Mouse (Mus musculus) gastrocnemius, postnatal 14 days (tissue): ENCODE data around the gene Fuca1. TPM values are rescaled to one million over a fixed set of nuclear protein-coding genes. Genes with fewer than 3 reads are reported as not detected.

ENCODE experiments used
- DNase-seq: peaks from one replicate; pipeline ENCODE4 v3.0.0; 2021; ENCODE audit warnings: mixed read lengths
- intact Hi-C: fragments of 180-260 bp; cut with DNase I; formaldehyde crosslinking; loops from one replicate; pipeline ENCODE4 v1.15.1; 2025; ENCODE audit warnings: low total_unique reads
- total RNA-seq, 2 experiments: library from RNA; stranded (reverse); gene quantifications; 2 replicates each; pipeline ENCODE4 v1.2.3; 2021

Fuca1 gene
- total RNA-seq, 2 experiments from 2014 or later = 20.6 to 27.8 TPM

DNA sequence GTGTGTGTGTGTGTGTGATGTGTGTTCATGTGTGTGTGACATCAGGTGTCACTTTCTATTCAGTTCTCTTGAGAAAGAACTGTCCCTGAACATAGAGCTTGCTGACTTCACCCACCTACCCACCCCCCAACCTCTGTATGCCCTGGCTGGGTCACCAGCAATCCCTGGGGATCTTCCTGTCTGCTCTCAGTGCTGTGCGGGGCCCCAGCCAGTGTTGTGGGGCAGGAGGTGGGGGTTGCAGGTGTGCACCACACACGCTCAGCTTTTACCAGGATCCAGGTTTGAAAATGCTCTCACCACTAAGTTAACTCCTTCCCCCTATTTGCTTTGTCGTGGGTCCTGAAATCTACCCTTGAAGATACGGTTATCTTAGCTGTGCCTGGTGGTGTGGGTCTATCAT is 34.4 kb upstream of the Fuca1 start:
- DNase-seq = no peak
- intact Hi-C loops = no loop called here

- intact Hi-C loops = no loop called here
- no peak for DNase-seq
Measured at GRCm38 (mm10) chr4:135888448-135889057, 32.0 kb upstream of the Fuca1 start.

- no peak for DNase-seq
- intact Hi-C loops = no loop called here
Measured at GRCm38 (mm10) chr4:135889146-135889883, 31.2 kb upstream of the Fuca1 start.

GRCm38 (mm10) chr4:135889884-135890283 is 30.7 kb upstream of the Fuca1 start:
- intact Hi-C loops = loop anchor here (5.0 kb wide), 1 partner anchor 42 kb away; no protein-coding TSS in a partner anchor
- DNase-seq = peak; percentile 75

DNA sequence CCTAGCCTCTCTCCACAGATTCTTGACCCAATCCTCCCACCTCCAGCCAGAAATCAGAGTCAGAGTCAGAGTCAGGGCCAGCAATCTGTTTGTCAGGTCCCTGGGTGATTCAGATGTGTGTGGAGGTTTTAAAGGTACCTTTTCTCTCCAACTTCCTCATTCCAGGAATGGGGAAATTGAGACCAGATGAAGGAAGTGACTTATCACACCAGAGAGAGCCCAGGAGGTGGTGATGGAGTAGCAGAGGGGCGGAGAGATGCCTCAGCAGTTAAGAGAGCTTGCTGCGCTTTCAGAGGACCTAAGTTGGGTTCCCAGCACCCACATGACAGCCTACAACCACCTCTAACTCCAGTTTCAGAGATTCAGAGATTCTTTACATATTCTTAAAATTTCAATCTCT is 29.0 kb upstream of the Fuca1 start:
- intact Hi-C loops = loop anchor here (5.0 kb wide), 1 partner anchor 41 kb away; no protein-coding TSS in a partner anchor
- DNase-seq = no peak

DNA sequence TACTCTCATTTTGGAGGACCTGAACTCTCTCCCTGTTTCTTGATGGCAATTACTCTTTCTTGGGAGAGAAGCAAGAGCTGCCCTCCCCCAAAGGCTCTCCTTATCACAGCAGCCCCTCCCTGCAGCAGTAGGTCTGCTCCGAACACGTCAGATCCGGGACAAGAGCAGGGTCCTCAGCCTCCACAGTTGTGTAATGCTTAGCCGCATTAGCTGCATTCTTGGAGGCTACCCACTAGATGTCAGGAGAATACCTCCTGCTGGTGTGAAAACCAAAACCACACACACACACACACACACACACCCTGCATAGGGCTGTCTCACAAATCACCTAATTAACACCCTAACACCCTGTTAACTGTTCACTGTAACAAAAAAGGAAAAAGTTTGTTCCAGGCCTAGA is 27.7 kb upstream of the Fuca1 start:
- no peak for DNase-seq
- intact Hi-C loops = loop anchor here (5.0 kb wide), 1 partner anchor 39 kb away; no protein-coding TSS in a partner anchor

GRCm38 (mm10) chr4:135895071-135895571 is 25.4 kb upstream of the Fuca1 start, which contains the start of gene Cnr2:
Gene Cnr2, plus strand, starts transcription at chr4:135895394.
- intact Hi-C loops = no loop called here
- DNase-seq = no peak

DNA sequence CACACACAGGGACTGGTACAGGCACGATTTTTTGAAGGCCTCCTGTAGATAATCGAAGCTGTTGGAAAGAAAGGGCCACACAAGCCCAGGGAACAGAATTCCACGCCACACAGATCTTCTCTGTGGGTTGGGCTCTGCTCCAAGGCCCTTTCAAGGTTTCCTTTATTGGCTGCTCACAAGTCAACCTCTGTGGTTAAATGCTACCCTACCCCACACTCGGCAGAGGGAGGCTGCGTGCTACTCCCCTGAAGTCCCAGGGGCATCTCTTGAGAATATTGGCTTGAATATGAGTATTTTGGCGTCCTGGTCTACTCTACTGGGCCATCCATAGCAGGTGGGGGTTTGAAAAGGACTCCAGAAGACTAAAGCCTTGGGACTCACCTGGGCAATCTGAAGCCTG is 24.4 kb upstream of the Fuca1 start:
- intact Hi-C loops = no loop called here
- DNase-seq = no peak

DNA sequence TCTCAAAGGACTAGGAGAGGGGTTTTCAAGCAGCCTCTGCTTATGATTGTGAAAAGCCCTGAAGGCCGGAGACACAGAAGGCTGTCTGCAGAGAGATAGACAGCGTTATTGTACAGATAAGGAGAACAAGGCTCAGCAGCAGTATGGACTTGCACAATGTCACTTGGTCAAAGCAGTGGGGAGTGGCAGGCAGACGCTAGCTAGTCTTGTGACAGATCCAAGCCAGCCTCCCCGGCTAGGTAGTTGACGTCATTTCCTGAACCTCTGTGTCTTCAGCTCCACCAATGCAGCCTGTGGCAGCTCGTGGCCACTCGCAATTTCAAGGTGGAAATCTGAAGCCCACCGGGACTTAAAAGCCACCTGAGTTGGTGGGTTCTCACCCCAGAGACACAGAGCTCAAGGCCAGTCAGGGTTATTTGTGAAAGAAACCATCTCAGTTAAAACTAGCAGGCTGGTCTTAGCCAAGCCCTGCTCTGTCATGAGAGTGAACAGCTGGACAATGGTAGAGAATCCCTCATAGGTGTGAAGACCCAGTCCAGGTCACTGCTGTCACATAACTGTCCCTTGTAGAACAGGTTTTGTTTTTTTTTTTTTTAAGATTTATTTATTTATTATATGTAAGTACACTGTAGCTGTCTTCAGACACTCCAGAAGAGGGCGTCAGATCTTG is 22.0 kb upstream of the Fuca1 start:
- no peak for DNase-seq
- intact Hi-C loops = no loop called here

GRCm38 (mm10) chr4:135899050-135899448 is 21.5 kb upstream of the Fuca1 start:
- intact Hi-C loops = no loop called here
- no peak for DNase-seq

- intact Hi-C loops = no loop called here
- DNase-seq = no peak
Measured at GRCm38 (mm10) chr4:135900008-135900407, 20.5 kb upstream of the Fuca1 start.

DNA sequence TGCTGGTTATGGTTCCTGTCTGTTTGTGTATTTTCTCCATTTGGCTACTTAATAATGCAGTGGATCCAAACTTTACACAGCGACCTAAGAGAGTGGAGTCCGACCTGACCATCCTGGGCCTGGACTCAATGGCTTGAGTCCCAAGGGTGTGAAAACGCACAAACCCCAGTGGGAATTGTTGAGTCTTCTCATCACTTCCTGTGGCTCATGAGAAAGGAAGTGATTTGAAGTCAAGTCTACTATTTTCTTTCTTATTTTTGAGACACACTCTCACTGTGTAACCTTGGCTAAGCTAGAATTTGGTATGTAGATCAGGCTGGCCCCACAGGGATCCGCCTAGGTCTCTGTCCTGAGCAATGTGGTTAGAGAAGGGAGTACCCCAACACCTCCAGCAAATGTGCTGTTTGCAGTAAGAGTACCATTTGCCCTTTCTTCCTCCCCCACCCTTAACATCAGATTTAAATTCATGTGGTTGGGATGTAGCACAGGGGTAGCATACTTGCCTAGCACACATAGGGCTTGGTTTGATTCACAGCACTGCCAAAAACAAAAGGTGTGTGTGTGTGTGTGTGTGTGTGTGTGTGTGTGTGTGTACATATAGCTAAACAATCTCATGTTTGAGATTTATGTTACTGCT is 17.8 kb upstream of the Fuca1 start:
- intact Hi-C loops = no loop called here
- no peak for DNase-seq

GRCm38 (mm10) chr4:135904810-135905209 is 15.7 kb upstream of the Fuca1 start:
- no peak for DNase-seq
- intact Hi-C loops = no loop called here

DNA sequence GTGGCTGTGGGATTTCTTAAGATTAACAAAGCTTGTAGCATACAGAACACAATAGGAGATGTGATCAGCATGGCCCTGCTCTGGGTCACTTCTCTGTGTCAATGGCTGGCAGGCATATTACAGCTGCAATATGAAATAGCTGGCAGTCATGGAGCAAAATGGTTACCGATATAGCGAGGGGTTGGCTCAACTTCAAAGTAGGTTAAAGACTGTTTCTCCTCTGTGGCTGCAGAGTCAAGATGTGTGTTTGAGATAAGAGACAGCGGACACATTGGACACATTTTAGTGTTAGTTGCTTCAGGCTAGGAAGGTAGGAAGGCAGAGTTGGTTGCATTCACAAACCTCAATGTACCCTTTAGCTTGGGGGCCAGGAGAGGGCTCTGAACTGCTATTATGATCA is 13.9 kb upstream of the Fuca1 start:
- intact Hi-C loops = no loop called here
- DNase-seq = no peak

GRCm38 (mm10) chr4:135909326-135910066 is 11.0 kb upstream of the Fuca1 start:
- DNase-seq = no peak
- intact Hi-C loops = no loop called here

DNA sequence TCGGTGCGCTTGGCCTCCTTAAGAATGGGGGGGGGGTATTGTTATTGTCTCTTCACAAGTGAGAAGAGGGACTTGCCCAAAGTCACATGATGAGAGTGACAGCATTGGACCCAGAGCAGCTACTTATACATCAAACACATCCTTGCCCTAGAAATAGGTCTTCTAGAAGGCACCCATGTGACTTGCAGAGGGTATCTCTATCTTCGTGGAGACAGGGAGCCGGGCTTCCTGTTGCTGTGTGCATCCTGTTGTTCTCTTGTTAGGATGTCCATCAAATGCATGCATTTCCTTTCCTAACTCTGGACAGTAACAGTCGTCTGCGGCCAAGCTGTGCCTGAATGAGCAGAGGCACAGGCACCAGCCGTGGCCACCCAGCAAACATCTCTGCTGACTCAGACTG is 9.0 kb upstream of the Fuca1 start:
- intact Hi-C loops = no loop called here

DNA sequence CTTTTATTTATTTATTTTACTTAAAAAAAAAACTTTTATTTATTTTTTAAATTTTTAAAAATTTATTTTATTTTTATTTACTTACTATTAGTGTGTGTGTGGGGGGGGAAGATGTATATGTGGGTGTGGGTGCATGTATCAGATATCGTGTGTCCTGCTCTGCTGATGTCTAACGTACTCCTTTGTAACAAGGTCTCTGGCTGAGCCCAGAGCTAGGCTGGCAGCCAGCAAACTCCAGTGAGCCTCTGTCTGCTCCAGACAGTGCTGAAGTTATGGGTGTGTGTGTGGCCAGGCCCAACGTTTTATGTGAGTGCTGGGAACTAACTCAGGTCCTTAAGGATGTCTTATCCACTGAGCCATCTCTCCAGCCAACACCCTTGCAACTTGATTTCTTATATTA is 8.4 kb upstream of the Fuca1 start:
- intact Hi-C loops = no loop called here
- no peak for DNase-seq

More for the DNA sequence above, 9.0 kb upstream of the Fuca1 start:
- no peak for DNase-seq

DNA sequence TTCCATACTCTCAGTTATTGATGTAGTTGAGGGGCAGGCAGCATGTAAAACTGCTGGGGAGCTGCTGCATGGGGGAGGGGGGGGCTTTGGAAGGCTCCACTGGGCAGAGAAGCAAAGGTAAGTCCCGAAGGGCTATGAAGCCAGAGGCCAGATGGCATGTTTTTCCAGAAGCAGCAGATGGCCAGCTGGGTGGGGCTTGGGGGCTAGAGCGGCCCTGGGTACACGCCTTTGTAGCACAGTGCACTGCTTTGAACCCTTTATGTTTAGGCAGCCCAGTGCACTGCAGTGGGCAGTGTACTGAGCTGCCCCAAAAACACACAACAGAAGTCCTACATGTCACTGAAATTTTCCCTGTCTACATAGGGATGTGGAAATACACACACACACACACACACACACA is 7.7 kb upstream of the Fuca1 start:
- DNase-seq = no peak
- intact Hi-C loops = no loop called here

- intact Hi-C loops = no loop called here
- DNase-seq = no peak
Measured at GRCm38 (mm10) chr4:135913433-135913832, 7.1 kb upstream of the Fuca1 start.
